Mouse (Mus musculus): ENCODE data around the gene Dnah3. TPM values are rescaled to one million over a fixed set of nuclear protein-coding genes. Genes with fewer than 3 reads are reported as not detected.

Dnah3 gene
- total RNA-seq, 2 experiments from 2014 or later: 0.12 to 0.19 TPM

DNA sequence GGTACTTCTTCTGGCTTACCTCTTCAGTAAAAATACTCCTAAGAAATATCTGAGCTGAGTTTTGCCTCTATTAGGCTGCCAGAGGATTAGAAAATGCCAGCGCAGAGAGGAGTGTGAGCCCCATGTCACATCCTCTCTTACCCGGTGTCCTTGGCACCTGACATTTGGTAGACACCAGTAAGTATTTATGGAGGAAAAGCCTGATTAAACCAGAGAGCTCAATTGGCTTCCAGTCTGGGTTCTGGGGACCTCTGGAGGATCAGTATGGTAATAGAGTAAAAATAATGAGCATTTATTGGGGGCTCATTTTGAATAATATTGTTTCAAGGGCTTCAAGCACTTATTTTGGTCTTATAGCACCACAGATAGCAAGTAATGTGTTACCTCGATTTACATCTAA lies 39.6 kb downstream of the Dnah3 start:
- DNase-seq (ENCODE audit: low spot score in 2 of 2): no peak

GRCm38 (mm10) chr7:120054016-120054415 lies 41.1 kb downstream of the Dnah3 start:
- DNase-seq (ENCODE audit: low spot score in 2 of 2): no peak

DNA sequence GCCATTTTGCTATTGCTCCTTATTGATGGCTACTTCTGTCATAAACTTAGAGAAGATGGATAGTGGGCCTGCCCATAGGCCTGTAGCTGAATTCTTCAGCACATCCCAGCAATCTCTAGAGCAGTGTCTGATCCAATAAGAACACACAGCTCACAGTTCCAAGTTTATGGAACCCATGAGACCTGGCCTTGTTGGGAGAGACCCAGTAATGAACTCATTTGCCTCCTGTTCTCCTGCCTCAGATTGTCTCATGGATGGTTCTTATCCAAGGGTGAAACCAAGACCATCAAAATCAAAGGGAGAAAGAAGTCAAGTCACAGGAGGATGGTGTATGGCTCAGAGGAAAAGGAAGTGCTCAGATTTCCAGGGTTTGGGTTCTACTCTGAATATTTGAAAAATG lies 44.6 kb downstream of the Dnah3 start:
- no peak for DNase-seq (ENCODE audit: low spot score in 2 of 2)

GRCm38 (mm10) chr7:120043990-120044389 lies 51.1 kb downstream of the Dnah3 start:
- DNase-seq (ENCODE audit: low spot score in 2 of 2): no peak

- DNase-seq (ENCODE audit: low spot score in 2 of 2): no peak
Measured at GRCm38 (mm10) chr7:120036422-120036821, 58.7 kb downstream of the Dnah3 start.

GRCm38 (mm10) chr7:120034996-120035395 lies 60.1 kb downstream of the Dnah3 start:
- DNase-seq (ENCODE audit: low spot score in 2 of 2): peak in 1 of 2 experiments; percentile 1

DNA sequence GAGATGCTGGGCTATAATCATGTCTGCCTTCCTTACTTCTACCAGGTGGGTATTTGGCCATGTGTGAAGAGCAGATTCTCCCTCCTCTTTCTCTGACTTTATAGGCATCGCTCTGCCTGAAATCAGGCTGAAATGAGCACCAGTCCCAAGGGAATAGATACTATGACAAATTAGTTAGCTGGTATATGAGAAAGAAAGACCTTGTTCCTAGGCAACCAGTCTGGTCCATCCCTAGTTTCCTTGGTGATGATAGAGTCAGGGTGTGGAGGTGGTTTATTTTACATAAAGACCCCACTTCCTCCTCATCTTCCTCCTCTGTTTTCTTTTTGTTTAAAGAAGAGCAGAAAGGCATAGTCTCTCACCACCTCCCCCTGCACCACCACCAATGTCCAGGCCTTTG lies 60.5 kb downstream of the Dnah3 start:
- no peak for DNase-seq (ENCODE audit: low spot score in 2 of 2)

DNA sequence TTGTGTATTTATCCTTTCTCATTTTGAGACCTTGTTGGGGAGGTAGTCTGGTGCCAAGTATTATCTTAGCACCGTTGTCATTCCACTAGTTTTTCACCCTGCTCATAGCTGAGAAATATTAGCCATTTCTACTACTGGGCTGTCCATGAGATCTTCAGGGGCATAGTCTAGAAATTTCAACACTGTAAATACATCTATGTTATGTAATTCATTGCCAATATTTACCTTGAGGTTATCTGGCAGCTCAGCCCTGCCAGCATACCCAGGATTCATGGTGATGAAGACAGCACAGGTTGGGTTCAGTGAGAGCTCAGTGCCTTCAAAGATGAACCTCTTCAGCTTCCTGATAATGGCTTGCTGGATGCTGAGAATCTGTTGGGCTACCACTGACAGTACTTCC lies 66.4 kb downstream of the Dnah3 start:
- DNase-seq (ENCODE audit: low spot score in 2 of 2): no peak

DNA sequence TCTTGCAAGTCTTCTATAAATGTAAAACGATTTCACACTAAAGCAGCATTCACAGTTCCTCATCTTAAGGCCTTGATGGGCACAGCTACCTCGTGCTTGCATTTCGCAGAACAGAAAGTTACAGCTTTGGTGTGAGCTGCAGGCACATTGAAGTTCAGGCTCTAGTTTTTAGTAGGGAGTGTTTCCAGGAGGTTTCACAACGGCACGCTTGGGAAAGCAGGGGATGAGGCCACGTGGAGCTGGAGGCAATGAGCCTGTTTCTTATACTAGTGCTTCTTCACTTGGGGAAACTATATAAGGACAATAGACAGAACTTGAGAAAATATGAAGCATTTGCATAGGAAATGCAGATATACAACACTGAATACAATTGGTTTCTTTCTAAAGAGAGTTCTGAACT lies 98.0 kb downstream of the Dnah3 start:
- DNase-seq (ENCODE audit: low spot score in 2 of 2): no peak

DNA sequence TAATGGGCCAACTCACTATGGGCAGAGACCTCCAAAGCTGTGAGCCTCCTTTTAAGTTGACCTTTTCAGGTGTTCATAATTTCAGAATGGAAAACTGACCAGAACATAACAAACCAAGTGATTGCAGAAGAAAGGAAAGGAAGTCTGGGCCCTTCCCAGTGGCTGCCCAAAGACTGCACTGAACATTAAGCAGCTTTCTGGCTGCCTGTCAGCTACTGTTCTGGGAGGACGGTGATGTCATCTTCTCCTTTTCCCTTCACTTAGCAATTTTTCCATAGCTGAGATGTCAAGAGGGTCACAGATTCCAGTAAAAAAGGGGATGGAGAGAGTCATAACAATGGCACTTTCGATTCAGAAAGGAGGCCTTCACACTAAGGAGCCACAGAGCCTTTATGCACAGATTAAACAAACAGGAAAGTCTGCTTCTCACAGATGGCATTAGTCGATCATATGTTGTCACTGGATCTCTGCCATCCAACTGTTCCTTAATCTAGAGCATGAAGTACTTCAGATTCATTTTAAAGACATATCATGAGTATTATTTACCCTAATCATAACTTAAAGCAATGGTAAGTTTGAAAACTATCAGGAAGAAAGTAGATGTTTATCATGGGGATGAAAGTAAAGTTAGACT lies 109.7 kb downstream of the Dnah3 start:
- no peak for DNase-seq (ENCODE audit: low spot score in 2 of 2)

- DNase-seq (ENCODE audit: low spot score in 2 of 2): no peak
Measured at GRCm38 (mm10) chr7:119980170-119980569, 114.9 kb downstream of the Dnah3 start.

DNA sequence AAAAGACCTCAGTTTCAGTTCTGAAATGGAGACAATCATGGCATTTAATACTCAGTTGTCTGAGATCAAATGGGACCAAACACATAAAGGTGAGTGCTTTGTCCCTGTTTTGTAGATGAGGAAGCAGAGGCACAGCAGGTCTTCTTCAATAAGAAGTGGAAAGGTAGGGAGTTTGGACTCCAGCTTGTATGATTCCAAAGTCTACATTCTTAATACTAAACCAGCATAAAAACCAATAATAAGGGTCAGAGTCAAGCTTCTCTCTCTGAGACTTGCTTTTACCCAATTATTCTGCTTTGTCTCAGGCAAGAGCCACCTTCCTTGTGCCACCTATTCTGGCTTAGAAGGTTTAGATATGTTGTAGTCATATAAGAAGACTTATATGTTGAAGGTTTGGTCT lies 116.5 kb downstream of the Dnah3 start:
- DNase-seq (ENCODE audit: low spot score in 2 of 2): no peak

DNA sequence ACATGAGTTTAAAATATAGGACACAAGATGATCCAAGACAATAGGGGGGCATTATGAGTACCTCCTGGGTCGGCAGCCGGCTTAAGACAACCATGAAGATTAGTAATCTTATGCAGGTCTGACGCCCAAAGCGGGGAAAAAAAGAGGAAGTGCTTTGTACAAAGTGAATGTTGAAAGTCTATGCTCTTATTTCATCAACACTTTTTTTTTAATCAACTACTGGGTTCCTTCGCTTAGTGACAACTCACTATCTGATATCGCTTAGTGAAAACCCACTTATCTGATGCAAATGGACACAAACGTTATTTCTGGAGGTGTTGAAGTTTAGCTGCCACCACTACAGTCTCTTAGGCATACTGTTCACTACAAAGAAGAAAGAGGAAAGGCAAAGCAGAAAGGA lies 117.5 kb downstream of the Dnah3 start:
- no peak for DNase-seq (ENCODE audit: low spot score in 2 of 2)

GRCm38 (mm10) chr7:119976256-119976655 lies 118.8 kb downstream of the Dnah3 start:
- DNase-seq (ENCODE audit: low spot score in 2 of 2): no peak

DNA sequence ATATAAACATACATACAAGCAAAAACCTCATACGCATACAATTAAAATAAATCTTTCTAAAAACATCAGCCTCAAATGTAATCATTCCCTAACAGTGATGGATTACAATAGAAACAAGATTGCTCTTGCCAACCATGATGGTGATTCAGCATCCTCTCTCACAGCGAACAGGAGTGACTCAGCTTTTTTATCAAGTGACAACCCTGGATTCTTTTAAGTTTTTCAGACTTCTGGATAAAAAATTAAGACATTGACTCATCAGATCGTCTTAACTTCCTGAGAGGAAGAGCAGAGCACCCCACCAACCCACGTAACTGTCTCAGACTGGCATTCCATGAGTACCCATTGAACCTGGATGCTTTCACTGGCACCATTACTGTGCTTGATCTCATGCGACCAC lies 120.9 kb downstream of the Dnah3 start:
- no peak for DNase-seq (ENCODE audit: low spot score in 2 of 2)

- no peak for DNase-seq (ENCODE audit: low spot score in 2 of 2)
Measured at GRCm38 (mm10) chr7:119969320-119969719, 125.8 kb downstream of the Dnah3 start.

GRCm38 (mm10) chr7:119965651-119966395 lies 129.3 kb downstream of the Dnah3 start:
- DNase-seq (ENCODE audit: low spot score in 2 of 2): no peak

DNA sequence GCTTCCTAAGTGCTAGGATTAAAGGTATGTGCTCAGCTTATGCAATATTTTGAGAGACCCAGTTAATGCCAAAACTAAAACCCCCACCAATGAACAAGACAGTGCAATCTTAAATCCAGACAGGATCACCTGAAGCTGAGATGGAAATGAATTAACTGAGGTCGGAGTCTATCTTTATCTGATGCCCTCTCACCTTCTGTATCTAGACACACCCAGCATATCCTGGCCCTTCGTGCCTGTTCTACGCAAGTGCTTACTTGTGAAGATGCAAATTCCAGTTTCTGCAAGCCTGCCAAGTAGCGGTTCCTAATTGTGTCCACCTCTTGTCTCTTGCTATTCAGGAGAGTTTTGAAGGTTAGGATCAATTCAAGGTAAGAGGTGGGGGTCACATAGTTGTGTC lies 129.9 kb downstream of the Dnah3 start:
- DNase-seq (ENCODE audit: low spot score in 2 of 2): no peak

GRCm38 (mm10) chr7:119961107-119961506 lies 134.0 kb downstream of the Dnah3 start:
- DNase-seq (ENCODE audit: low spot score in 2 of 2): no peak

DNA sequence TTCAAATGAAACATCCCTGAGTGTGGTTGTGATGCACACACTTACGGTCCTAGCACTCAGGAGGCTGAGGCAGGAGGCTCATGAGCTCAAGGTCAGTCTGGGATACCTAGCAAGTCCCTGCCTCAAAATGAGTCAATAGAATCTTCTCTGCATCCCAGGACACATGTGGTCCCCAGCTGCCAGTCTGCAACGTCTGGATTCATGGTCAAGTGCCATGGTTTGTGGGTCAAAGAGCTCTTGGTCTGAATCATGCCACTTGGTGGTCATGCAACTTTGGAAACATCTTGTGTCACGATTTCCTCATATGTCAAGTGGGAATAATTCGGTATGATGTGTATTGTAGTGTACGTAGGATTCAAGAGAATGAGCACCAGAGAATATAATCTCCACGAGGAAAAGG lies 134.5 kb downstream of the Dnah3 start:
- no peak for DNase-seq (ENCODE audit: low spot score in 2 of 2)

- DNase-seq (ENCODE audit: low spot score in 2 of 2): peak in 1 of 2 experiments; percentile 4
Measured at GRCm38 (mm10) chr7:119960006-119960405, 135.1 kb downstream of the Dnah3 start.

GRCm38 (mm10) chr7:119959491-119959890 lies 135.6 kb downstream of the Dnah3 start:
- DNase-seq (ENCODE audit: low spot score in 2 of 2): no peak

GRCm38 (mm10) chr7:119959091-119959490 lies 136.0 kb downstream of the Dnah3 start:
- no peak for DNase-seq (ENCODE audit: low spot score in 2 of 2)

Data from left cerebral cortex, adult 18-20 months (tissue).